Mouse (Mus musculus) thymus, adult 2 months (tissue): ENCODE results near the gene Pip5k1a. TPM values are rescaled to one million over a fixed set of nuclear protein-coding genes. Genes with fewer than 3 reads are reported as not detected.
A peak's percentile ranks its signal among the peaks of the same experiment; 100 is the strongest.
"Not testable (repeated sequence)": the region's sequence is repeated elsewhere in the genome, so short reads cannot be mapped to it uniquely, and the experiment has no call there.

ENCODE experiments used
- DNase-seq: peaks from one replicate; pipeline ENCODE4 v3.0.0; 2021
- H3K27ac ChIP-seq: fragments of 200-500 bp; 2 replicates; pipeline ENCODE4 v1.5.1; 2012; ENCODE audit warnings: low read length, control low read depth; ENCODE audit not compliant: control insufficient read depth, insufficient read depth
- H3K27me3 ChIP-seq: fragments of 200-500 bp; 2 replicates; pipeline ENCODE4 v1.6.1; 2012; ENCODE audit warnings: mild to moderate bottlenecking, low read length, moderate library complexity, mixed read lengths; ENCODE audit not compliant: control insufficient read depth, insufficient read depth
- H3K36me3 ChIP-seq: fragments of 200-500 bp; 2 replicates; pipeline ENCODE4 v1.6.1; 2012; ENCODE audit warnings: mild to moderate bottlenecking, low read length, moderate library complexity; ENCODE audit not compliant: control insufficient read depth, insufficient read depth
- H3K4me1 ChIP-seq: fragments of 200-500 bp; replicated peaks from 2 replicates; pipeline ENCODE4 v1.6.1; 2012; ENCODE audit warnings: low read length; ENCODE audit not compliant: control insufficient read depth, insufficient read depth
- H3K4me3 ChIP-seq: fragments of 200-500 bp; 2 replicates; pipeline ENCODE4 v1.5.1; 2012; ENCODE audit warnings: mild to moderate bottlenecking, low read length, control low read depth, moderate library complexity; ENCODE audit not compliant: control insufficient read depth, insufficient read depth
- CTCF ChIP-seq: fragments of 200-500 bp; IDR thresholded peaks from 2 replicates; pipeline ENCODE4 v1.5.1; 2012; ENCODE audit warnings: mild to moderate bottlenecking, control low read depth, low read length, moderate library complexity, borderline replicate concordance; ENCODE audit not compliant: control insufficient read depth, poor library complexity, insufficient read depth; ENCODE audit errors: extremely low read depth
- POLR2A ChIP-seq: fragments of 200-500 bp; IDR thresholded peaks from 2 replicates; pipeline ENCODE4 v1.6.1; 2012; ENCODE audit warnings: mild to moderate bottlenecking, low read length, control low read depth, moderate library complexity; ENCODE audit not compliant: control insufficient read depth, poor library complexity, insufficient read depth; ENCODE audit errors: extremely low read depth
- WGBS: fragments of 180-500 bp; shearing (Covaris S2); methylation state at CpG from one replicate; pipeline ENCODE4 v1.1.7; 2018; 5-methylcytosine and 5-hydroxymethylcytosine counted together
- polyA plus RNA-seq: library from polyadenylated mRNA; depleted of rRNA; stranded (reverse); fragments of >200 nt; gene quantifications from 2 replicates; pipeline ENCODE4 v1.2.3, GENCODE M21; 2012

The Pip5k1a gene
- polyA plus RNA-seq, 1 experiment: 36.5 TPM

DNA sequence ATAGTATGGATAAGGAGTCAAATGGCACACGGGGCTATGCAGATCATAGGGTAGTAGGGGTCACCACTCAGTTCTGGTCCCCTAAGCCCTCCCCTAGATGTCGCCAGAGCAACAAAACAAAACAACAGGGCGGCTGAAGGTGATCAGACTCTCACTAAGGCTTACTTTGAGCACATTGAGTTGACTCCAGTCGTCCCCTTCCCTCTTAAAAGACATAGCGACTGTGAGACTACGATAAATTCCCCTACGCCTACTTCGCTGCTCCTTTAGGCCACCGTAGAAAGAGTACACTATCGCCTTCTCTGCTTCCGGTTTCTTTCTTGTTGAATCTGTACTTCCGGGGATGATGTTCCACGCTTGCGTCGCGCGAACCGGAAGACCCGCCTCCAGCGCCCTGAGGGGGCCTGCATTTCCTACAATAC lies 27.0 kb upstream of the Pip5k1a start, which contains the start of the genes Scnm1 and Lysmd1:
Gene Scnm1, minus strand, starts transcription at position 332 of the 422 bp plus-strand sequence.
Gene Lysmd1, plus strand, starts transcription at position 409 of the 422 bp plus-strand sequence.
- TF ChIP-seq POLR2A (no peak), CTCF (no peak)
- Histone ChIP-seq H3K4me3 (peak within 1 kb of the TSS; percentile 53), H3K27me3 (no peaks in the 10 kb centered on the region), H3K36me3 (no peaks in the 10 kb centered on the region; the same call in 1 of the 2 replicates), H3K4me1 (peaks cover 21% of the 10 kb centered on the region), H3K27ac (peak within 1 kb of the TSS; percentile 41; the same call in 1 of the 2 replicates)
- peak; percentile 89 for DNase-seq
- WGBS: under 1% methylated on average over 20 of the region's 20 CpGs

DNA sequence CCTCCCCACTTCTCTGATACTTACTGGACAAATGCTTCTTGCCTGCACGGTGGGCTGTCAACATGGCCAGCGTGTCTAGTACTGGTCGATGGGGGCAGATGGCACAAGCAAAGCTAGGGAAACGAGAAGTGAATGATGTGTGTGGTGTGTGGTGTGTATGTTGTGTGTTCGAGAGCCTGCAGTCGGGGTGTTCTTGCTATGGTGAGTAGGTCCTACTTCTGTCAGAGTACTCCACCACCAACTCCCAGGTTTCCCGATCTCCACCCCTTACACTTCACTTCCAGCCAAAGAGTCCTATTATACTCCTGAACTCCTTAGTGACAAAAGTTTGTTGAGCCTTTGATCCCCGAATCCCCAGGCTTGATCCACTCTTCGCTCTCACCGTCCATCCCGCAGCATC lies 26.4 kb upstream of the Pip5k1a start:
- H3K27ac ChIP-seq: no peak overlapping the region
- TF ChIP-seq CTCF: no peak
- 61% methylated on average over 11 of the region's 11 CpGs for WGBS
- H3K36me3 ChIP-seq: no peaks in the 10 kb centered on the region; the same call in 1 of the 2 replicates
- H3K4me3 ChIP-seq: peak overlapping the region; percentile 53
- H3K4me1 ChIP-seq: peaks cover 20% of the 10 kb centered on the region
- no peaks in the 10 kb centered on the region for H3K27me3 ChIP-seq
- no peak for DNase-seq

GRCm38 (mm10) chr3:95132389-95132788 lies 25.7 kb upstream of the Pip5k1a start:
- not testable (repeated sequence) for H3K36me3 ChIP-seq, H3K4me3 ChIP-seq, H3K27ac ChIP-seq, H3K27me3 ChIP-seq, DNase-seq
- peaks cover 16% of the 10 kb centered on the region for H3K4me1 ChIP-seq
- WGBS: 97% methylated on average over 2 of the region's 2 CpGs

DNA sequence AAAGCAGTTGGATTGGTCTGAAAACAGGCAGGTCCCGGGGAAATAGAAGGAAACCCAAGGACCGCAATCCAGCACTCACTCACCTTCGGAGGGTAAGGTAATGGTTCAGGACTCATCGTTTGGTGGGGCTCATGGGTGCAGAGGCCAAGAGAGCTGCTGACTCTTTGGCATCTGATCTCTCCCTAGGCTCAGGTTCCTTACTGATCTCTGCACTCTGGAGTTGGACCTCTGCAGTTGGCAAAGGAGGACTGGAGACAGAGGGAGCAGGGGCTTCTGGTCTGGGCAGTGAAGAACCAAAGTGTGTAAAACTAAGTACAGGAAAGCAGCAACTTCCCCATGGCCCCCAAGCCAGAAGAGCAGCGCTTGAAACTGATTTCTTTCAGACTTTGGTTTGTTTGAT lies 23.4 kb upstream of the Pip5k1a start:
- H3K4me1 ChIP-seq: peaks cover 10% of the 10 kb centered on the region
- H3K27ac ChIP-seq: no peak overlapping the region
- no peak for TF ChIP-seq CTCF
- TF ChIP-seq POLR2A: no peak
- 94% methylated on average over 5 of the region's 5 CpGs for whole genome bisulfite sequencing
- H3K36me3 ChIP-seq: no peaks in the 10 kb centered on the region; the same call in 1 of the 2 replicates
- no peak overlapping the region for H3K4me3 ChIP-seq
- H3K27me3 ChIP-seq: no peaks in the 10 kb centered on the region
- no peak for DNase-seq

GRCm38 (mm10) chr3:95129226-95129651 lies 22.5 kb upstream of the Pip5k1a start:
- Histone ChIP-seq H3K27me3 (no peaks in the 10 kb centered on the region), H3K36me3 (no peaks in the 10 kb centered on the region; the same call in 1 of the 2 replicates), H3K4me3 (no peak overlapping the region), H3K4me1 (peaks cover 6% of the 10 kb centered on the region), H3K27ac (no peak overlapping the region)
- WGBS: 97% methylated on average over 6 of the region's 6 CpGs
- DNase-seq: no peak
- TF ChIP-seq CTCF (no peak), POLR2A (no peak)

GRCm38 (mm10) chr3:95124972-95125371 lies 18.2 kb upstream of the Pip5k1a start:
- no peaks in the 10 kb centered on the region for H3K27me3 ChIP-seq
- H3K4me1 ChIP-seq: no peaks in the 10 kb centered on the region
- DNase-seq: no peak
- TF ChIP-seq CTCF (no peak), POLR2A (no peak)
- no peak overlapping the region for H3K27ac ChIP-seq
- no peak overlapping the region for H3K4me3 ChIP-seq
- H3K36me3 ChIP-seq: peaks cover 24% of the 10 kb centered on the region
- WGBS: 74% methylated on average over 5 of the region's 5 CpGs

DNA sequence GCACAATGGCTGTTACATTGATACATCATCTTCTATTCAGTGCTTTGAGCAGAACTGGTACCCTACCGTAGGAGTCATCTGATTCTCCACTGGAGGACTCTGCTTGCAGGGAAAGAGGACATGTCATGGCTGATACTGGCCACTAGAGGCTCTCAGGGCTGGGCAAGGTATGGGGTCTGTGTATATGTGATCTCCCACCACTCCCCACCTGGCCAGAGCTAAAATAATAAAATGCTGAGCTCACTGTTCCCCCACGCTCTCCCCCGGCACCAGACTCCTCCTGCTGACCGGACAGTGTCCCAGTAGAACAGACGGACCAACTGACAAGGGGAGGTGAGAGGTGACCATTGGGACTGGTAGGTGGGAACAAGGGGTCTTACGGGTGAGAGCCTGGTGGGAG lies 17.5 kb upstream of the Pip5k1a start, which contains the start of gene Tmod4:
Gene Tmod4, plus strand, starts transcription at position 231 of the 400 bp plus-strand sequence.
- no peak for DNase-seq
- 78% methylated on average over 6 of the region's 6 CpGs for WGBS
- peaks cover 31% of the 10 kb centered on the region for H3K36me3 ChIP-seq

More for the DNA sequence above, 17.5 kb upstream of the Pip5k1a start, which contains the start of gene Tmod4:
- TF ChIP-seq POLR2A: no peak
- peak; percentile 62; the same call in 1 of the 2 replicates for TF ChIP-seq CTCF
- Histone ChIP-seq H3K27me3 (no peaks in the 10 kb centered on the region), H3K4me3 (no peak within 1 kb of the TSS), H3K4me1 (no peaks in the 10 kb centered on the region), H3K27ac (no peak within 1 kb of the TSS)
